ENCODE assay signal across 22 mouse cellular contexts in genomic region chr8:94785995-94786595, GRCm38 (mm10). TPM values are rescaled to one million over a fixed set of nuclear protein-coding genes. Genes with fewer than 3 reads are reported as not detected.
A peak's percentile ranks its signal among the peaks of the same experiment; 100 is the strongest.
DNase-seq lines count a peak whose midpoint lies in the region; ATAC-seq and TF ChIP-seq lines count a peak whose summit lies in the region.
"Had no signal": no experiment of that assay in that cellular context is flagged by ENCODE, and none has a peak within 500 bp of the region (broad histone marks: within the 10 kb centered on the region; RNA-seq: fewer than 3 reads in every experiment).

No protein-coding gene starts in this region.

- TF ChIP-seq EP300 in liver, postnatal 0 days (IDR thresholded peaks at IDR 0.05; ENCODE audit: low read depth): no peak

- H3K4me3 ChIP-seq in kidney, adult 2 months (ENCODE audit: insufficient read depth, low read depth, low read length): no peak overlapping the region
- H3K4me3 ChIP-seq in C2C12 (ENCODE audit: insufficient read depth, poor library complexity, severe bottlenecking): no peak overlapping the region
- H3K4me3 ChIP-seq in brown adipose tissue, adult 24 weeks (ENCODE audit: insufficient read depth, low read depth, low read length): no peak overlapping the region
- no peak overlapping the region for H3K4me3 ChIP-seq in liver, postnatal 0 days (ENCODE audit: low read depth, low read length)
- H3K4me3 ChIP-seq in hindbrain, embryonic 12.5 days: no peak overlapping the region
- H3K4me3 ChIP-seq: kidney, embryonic 15.5 days; layer of hippocampus, adult 2 months; midbrain, embryonic 15.5 days had no signal

- peaks cover 53% of the 10 kb centered on the region for H3K4me1 ChIP-seq in kidney, adult 2 months (ENCODE audit: control insufficient read depth, insufficient read depth, low read length)
- peaks cover 29% of the 10 kb centered on the region for H3K4me1 ChIP-seq in brown adipose tissue, adult 24 weeks (ENCODE audit: control insufficient read depth, insufficient read depth, insufficient read length, low read length)
- peaks cover 30% of the 10 kb centered on the region for H3K4me1 ChIP-seq in liver, postnatal 0 days (ENCODE audit: insufficient read depth)
- H3K4me1 ChIP-seq in hindbrain, embryonic 12.5 days: peaks cover 7% of the 10 kb centered on the region

- H3K4me2 ChIP-seq in liver, postnatal 0 days (ENCODE audit: low read depth, low read length): no peak overlapping the region
- H3K4me2 ChIP-seq in hindbrain, embryonic 12.5 days (replicated peaks): no peak overlapping the region
- H3K4me2 ChIP-seq: kidney, embryonic 15.5 days; midbrain, embryonic 15.5 days had no signal

- no peaks in the 10 kb centered on the region for H3K27me3 ChIP-seq in kidney, adult 2 months (replicated peaks; ENCODE audit: control insufficient read depth, insufficient read depth, low read length)
- no peaks in the 10 kb centered on the region for H3K27me3 ChIP-seq in C2C12 (ENCODE audit: control insufficient read depth, insufficient read depth, insufficient read length)
- no peaks in the 10 kb centered on the region for H3K27me3 ChIP-seq in liver, postnatal 0 days (ENCODE audit: insufficient read depth, low read length)
- no peaks in the 10 kb centered on the region for H3K27me3 ChIP-seq in hindbrain, embryonic 12.5 days
- H3K27me3 ChIP-seq: kidney, embryonic 15.5 days; midbrain, embryonic 15.5 days had no signal

- H3ac ChIP-seq in C2C12 (ENCODE audit: control insufficient read depth, insufficient read length, low read depth): no peak overlapping the region

- H3K27ac ChIP-seq in kidney, adult 2 months (ENCODE audit: insufficient read depth, low read depth, low read length): 0 out of 2 replicates have a peak overlapping the region, but pooled peaks have one; percentile 21
- peak overlapping the region; percentile 20 for H3K27ac ChIP-seq in brown adipose tissue, adult 24 weeks (replicated peaks; ENCODE audit: low read depth, low read length)
- peak overlapping the region; percentile 96 for H3K27ac ChIP-seq in liver, postnatal 0 days (ENCODE audit: low read depth)
- no peak overlapping the region for H3K27ac ChIP-seq in hindbrain, embryonic 12.5 days
- H3K27ac ChIP-seq: hindbrain, postnatal 0 days; layer of hippocampus, adult 2 months; macrophage; midbrain, embryonic 15.5 days had no signal

- TF ChIP-seq CTCF in kidney, adult 2 months (conservative IDR thresholded peaks at IDR 0.05; ENCODE audit: insufficient read depth, insufficient read length, low read depth, low read length): no peak
- TF ChIP-seq CTCF in C2C12 (IDR thresholded peaks at IDR 0.05; ENCODE audit: control insufficient read depth, insufficient read depth, insufficient read length): no peak
- TF ChIP-seq CTCF in liver, postnatal 0 days (IDR thresholded peaks at IDR 0.05; ENCODE audit: low read depth): no peak

- H3K36me3 ChIP-seq in kidney, adult 2 months (ENCODE audit: control insufficient read depth, insufficient read depth, low read length): no peaks in the 10 kb centered on the region
- H3K36me3 ChIP-seq in C2C12 (ENCODE audit: control insufficient read depth, insufficient read depth): no peaks in the 10 kb centered on the region
- no peaks in the 10 kb centered on the region for H3K36me3 ChIP-seq in liver, postnatal 0 days (replicated peaks; ENCODE audit: insufficient read depth, low read length)
- H3K36me3 ChIP-seq in hindbrain, embryonic 12.5 days: no peaks in the 10 kb centered on the region
- H3K36me3 ChIP-seq: kidney, embryonic 15.5 days; midbrain, embryonic 15.5 days had no signal

- no peaks in the 10 kb centered on the region for H3K9me3 ChIP-seq in liver, postnatal 0 days (ENCODE audit: low read length)
- H3K9me3 ChIP-seq in hindbrain, embryonic 12.5 days (replicated peaks): no peaks in the 10 kb centered on the region
- H3K9me3 ChIP-seq: kidney, embryonic 15.5 days; midbrain, embryonic 15.5 days had no signal

- no peak for ATAC-seq in liver, postnatal 0 days
- no peak for ATAC-seq in hindbrain, embryonic 12.5 days (ENCODE audit: low FRiP score)
- ATAC-seq: forebrain, embryonic 14.5 days; hindbrain, postnatal 0 days; midbrain, embryonic 15.5 days had no signal

- H3K9ac ChIP-seq in liver, postnatal 0 days (replicated peaks): no peak overlapping the region
- H3K9ac ChIP-seq in hindbrain, embryonic 12.5 days: no peak overlapping the region
- H3K9ac ChIP-seq: kidney, embryonic 15.5 days; midbrain, embryonic 15.5 days had no signal

- no peak for DNase-seq in kidney, adult 2 months
- DNase-seq in kidney, postnatal 10 days: no peak
- no peak for DNase-seq in liver, postnatal 0 days
- DNase-seq in T-cell, adult 2 months (ENCODE audit: low spot score): no peak
- no peak for DNase-seq in urinary bladder, postnatal 14 days (ENCODE audit: low spot score)
- DNase-seq: right cerebral cortex, postnatal 4 days had no signal

- no peak for TF ChIP-seq POLR2A in kidney, adult 2 months (IDR thresholded peaks at IDR 0.05; ENCODE audit: low read depth, low read length)

- H3K79me2 ChIP-seq in C2C12 (ENCODE audit: control insufficient read depth, insufficient read depth): no peaks in the 10 kb centered on the region

- H3K79me3 ChIP-seq in C2C12 (ENCODE audit: low read depth): no peaks in the 10 kb centered on the region

- 78% methylated on average over 6 of the region's 6 CpGs for WGBS in kidney, adult 2 months
- WGBS in liver, postnatal 0 days (ENCODE audit: insufficient replicate concordance): 65% methylated on average over 6 of the region's 6 CpGs
- WGBS in hindbrain, embryonic 12.5 days: 76% methylated on average over 6 of the region's 6 CpGs

TF ChIP-seq in C2C12, 6 proteins besides CTCF, POLR2A, EP300 and RAD21:
- TF ChIP-seq CEBPB (IDR thresholded peaks at IDR 0.05; ENCODE audit: low read depth) (no peak), MYOD1 (IDR thresholded peaks at IDR 0.05; ENCODE audit: control insufficient read depth, insufficient read length, low read depth) (peak; percentile 17)

RNA-seq across cellular contexts. Expression of gene Cx3cl1, which starts 14.3 kb away (rescaled TPM):
- 148 and 169 TPM in 2 replicates for polyA plus RNA-seq in kidney, adult 2 months (2012; rRNA removed)
- polyA plus RNA-seq in C2C12 (2012; fragmentation: generic; extraction: Trizol): 12.5 TPM
- 1.7 and 2.2 TPM in 2 replicates for polyA plus RNA-seq in brown adipose tissue, adult 24 weeks (2012; ENCODE audit: insufficient read depth, insufficient read length, missing spikeins)
- polyA plus RNA-seq in liver, postnatal 0 days (2015; fragmentation: Nextera tagmentation; extraction: Ambion mirVana): 0.47 and 0.79 TPM in 2 replicates
- 10.6 and 14.2 TPM in 2 replicates for polyA plus RNA-seq in hindbrain, embryonic 12.5 days (2016; fragmentation: Nextera tagmentation; extraction: Ambion mirVana)
- polyA plus RNA-seq: activated CD4-positive, CD25-positive, alpha-beta regulatory T cell, adult 4 months had no signal

RNA-seq across cellular contexts. Expression of gene Ccl17, which starts 24.2 kb away (rescaled TPM):
- 0.64 and 1.0 TPM in 2 replicates for polyA plus RNA-seq in kidney, adult 2 months (2012; rRNA removed)
- polyA plus RNA-seq in C2C12 (2012; fragmentation: generic; extraction: Trizol): 0.55 TPM
- polyA plus RNA-seq in brown adipose tissue, adult 24 weeks (2012; ENCODE audit: insufficient read depth, insufficient read length, missing spikeins): not detected in 2 replicates
- polyA plus RNA-seq in liver, postnatal 0 days (2015; fragmentation: Nextera tagmentation; extraction: Ambion mirVana): 0.31 TPM in 1 of 2 replicates, not detected in the other
- polyA plus RNA-seq in hindbrain, embryonic 12.5 days (2016; fragmentation: Nextera tagmentation; extraction: Ambion mirVana): not detected in 2 replicates
- polyA plus RNA-seq: adrenal gland, adult 2 months; embryonic facial prominence, embryonic 11.5 days; hindbrain, embryonic 11.5 days; kidney, embryonic 15.5 days; macrophage; neural tube, embryonic 11.5 days; spleen, adult 2 months had no signal

RNA-seq across cellular contexts. Expression of gene Ccl22, which starts 40.7 kb away (rescaled TPM):
- polyA plus RNA-seq in kidney, adult 2 months (2012; rRNA removed): 0.87 and 3.7 TPM in 2 replicates
- polyA plus RNA-seq in C2C12 (2012; fragmentation: generic; extraction: Trizol): not detected
- polyA plus RNA-seq in brown adipose tissue, adult 24 weeks (2012; ENCODE audit: insufficient read depth, insufficient read length, missing spikeins): not detected in 2 replicates
- 0.07 and 0.28 TPM in 2 replicates for polyA plus RNA-seq in liver, postnatal 0 days (2015; fragmentation: Nextera tagmentation; extraction: Ambion mirVana)
- polyA plus RNA-seq in hindbrain, embryonic 12.5 days (2016; fragmentation: Nextera tagmentation; extraction: Ambion mirVana): not detected in 2 replicates
- polyA plus RNA-seq: embryonic facial prominence, embryonic 11.5 days; forebrain, embryonic 14.5 days; heart, embryonic 14.5 days; hindbrain, embryonic 11.5 days; kidney, embryonic 15.5 days; neural tube, embryonic 11.5 days had no signal

RNA-seq across cellular contexts. Expression of gene Coq9, which starts 52.0 kb away (rescaled TPM):
- polyA plus RNA-seq in kidney, adult 2 months (2012; rRNA removed): 378 and 521 TPM in 2 replicates
- polyA plus RNA-seq in C2C12 (2012; fragmentation: generic; extraction: Trizol): 44.0 TPM
- polyA plus RNA-seq in brown adipose tissue, adult 24 weeks (2012; ENCODE audit: insufficient read depth, insufficient read length, missing spikeins): 313 and 387 TPM in 2 replicates
- 65.6 and 66.1 TPM in 2 replicates for polyA plus RNA-seq in liver, postnatal 0 days (2015; fragmentation: Nextera tagmentation; extraction: Ambion mirVana)
- 52.6 and 55.3 TPM in 2 replicates for polyA plus RNA-seq in hindbrain, embryonic 12.5 days (2016; fragmentation: Nextera tagmentation; extraction: Ambion mirVana)

RNA-seq across cellular contexts. Expression of gene Ciapin1, which starts 52.1 kb away (rescaled TPM):
- 55.8 and 71.2 TPM in 2 replicates for polyA plus RNA-seq in kidney, adult 2 months (2012; rRNA removed)
- 115 TPM for polyA plus RNA-seq in C2C12 (2012; fragmentation: generic; extraction: Trizol)
- 61.4 and 80.8 TPM in 2 replicates for polyA plus RNA-seq in brown adipose tissue, adult 24 weeks (2012; ENCODE audit: insufficient read depth, insufficient read length, missing spikeins)
- 36.5 and 39.4 TPM in 2 replicates for polyA plus RNA-seq in liver, postnatal 0 days (2015; fragmentation: Nextera tagmentation; extraction: Ambion mirVana)
- 169 and 178 TPM in 2 replicates for polyA plus RNA-seq in hindbrain, embryonic 12.5 days (2016; fragmentation: Nextera tagmentation; extraction: Ambion mirVana)
